Mouse (Mus musculus): ENCODE results near the gene Dusp15. TPM values are rescaled to one million over a fixed set of nuclear protein-coding genes. Genes with fewer than 3 reads are reported as not detected.

Gene Dusp15
- polyA plus RNA-seq, 1 experiment from 2014 or later: 1.00 TPM

DNA sequence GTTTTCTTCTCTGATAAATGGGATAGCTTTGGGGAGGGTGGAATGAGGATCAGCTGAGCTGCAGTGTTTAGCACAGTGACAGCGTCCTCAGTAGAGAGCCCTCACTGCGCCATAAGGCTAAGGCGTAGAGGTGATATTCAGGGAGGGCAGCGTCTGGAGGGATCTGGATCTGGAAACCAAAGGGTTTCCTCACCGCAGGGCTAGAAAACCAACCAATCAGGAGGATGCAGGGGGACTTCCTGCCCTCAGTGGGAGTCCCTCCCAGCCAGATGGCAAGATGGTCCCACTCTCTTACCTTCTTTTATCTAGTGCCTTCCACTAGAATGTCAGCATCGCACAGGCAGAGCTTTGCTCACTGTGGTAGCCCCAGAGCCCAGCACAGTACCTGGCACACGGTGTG lies 9.7 kb downstream of the Dusp15 start:
- H3K36me3 ChIP-seq (replicated peaks; ENCODE audit: control insufficient read depth, insufficient read depth, low read depth, low read length): no peaks in the 10 kb centered on the region
- DNase-seq (ENCODE audit: low spot score) (no peak), ATAC-seq (replicated peaks; ENCODE audit: insufficient number of reproducible peaks, low FRiP score, low TSS enrichment, low read depth) (no peak)
- no peak overlapping the region for H3K4me3 ChIP-seq (ENCODE audit: low read depth, low read length)
- H3K4me1 ChIP-seq (ENCODE audit: control insufficient read depth, insufficient read depth, low read length): no peaks in the 10 kb centered on the region; the same call in 1 of the 2 replicates
- H3K9ac ChIP-seq (replicated peaks; ENCODE audit: low read length): no peak overlapping the region
- no peak overlapping the region for H3K4me2 ChIP-seq (ENCODE audit: low read depth, low read length)
- peaks cover 42% of the 10 kb centered on the region for H3K27me3 ChIP-seq (ENCODE audit: control insufficient read depth, insufficient read depth, low read length)
- 30% methylated on average over 7 of the region's 7 CpGs for WGBS
- H3K27ac ChIP-seq (replicated peaks; ENCODE audit: low read depth, low read length): no peak overlapping the region
- H3K9me3 ChIP-seq (replicated peaks; ENCODE audit: control insufficient read depth, low read length): no peaks in the 10 kb centered on the region

DNA sequence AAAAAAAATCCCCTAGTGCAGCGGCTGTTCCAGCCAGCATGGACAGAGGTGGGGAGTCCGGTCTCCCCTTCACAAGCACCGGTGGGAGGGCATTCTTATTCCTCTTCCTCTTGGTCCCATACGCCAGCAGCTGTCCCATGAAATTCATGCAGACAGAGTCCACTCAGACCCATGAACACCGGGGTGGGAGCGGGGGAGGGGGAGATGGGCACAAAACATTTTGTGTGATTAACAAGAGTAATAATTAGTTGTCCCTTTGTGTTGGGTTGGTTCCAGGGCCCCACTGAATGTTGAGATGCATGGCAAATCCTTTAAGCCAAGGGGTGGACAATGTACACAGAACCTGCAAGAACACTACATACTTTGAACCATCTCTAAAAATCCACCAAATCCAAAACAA lies 10.4 kb downstream of the Dusp15 start:
- no peak overlapping the region for H3K9ac ChIP-seq (replicated peaks; ENCODE audit: low read length)
- no peak overlapping the region for H3K4me2 ChIP-seq (ENCODE audit: low read depth, low read length)
- no peaks in the 10 kb centered on the region for H3K9me3 ChIP-seq (replicated peaks; ENCODE audit: control insufficient read depth, low read length)
- peaks cover 42% of the 10 kb centered on the region for H3K27me3 ChIP-seq (ENCODE audit: control insufficient read depth, insufficient read depth, low read length)
- WGBS: 81% methylated on average over 6 of the region's 6 CpGs
- H3K4me3 ChIP-seq (ENCODE audit: low read depth, low read length): no peak overlapping the region
- no peak for DNase-seq (ENCODE audit: low spot score)
- ATAC-seq (replicated peaks; ENCODE audit: insufficient number of reproducible peaks, low FRiP score, low TSS enrichment, low read depth): no peak
- H3K4me1 ChIP-seq (ENCODE audit: control insufficient read depth, insufficient read depth, low read length): no peaks in the 10 kb centered on the region; the same call in 1 of the 2 replicates
- no peaks in the 10 kb centered on the region for H3K36me3 ChIP-seq (replicated peaks; ENCODE audit: control insufficient read depth, insufficient read depth, low read depth, low read length)
- H3K27ac ChIP-seq (replicated peaks; ENCODE audit: low read depth, low read length): no peak overlapping the region

DNA sequence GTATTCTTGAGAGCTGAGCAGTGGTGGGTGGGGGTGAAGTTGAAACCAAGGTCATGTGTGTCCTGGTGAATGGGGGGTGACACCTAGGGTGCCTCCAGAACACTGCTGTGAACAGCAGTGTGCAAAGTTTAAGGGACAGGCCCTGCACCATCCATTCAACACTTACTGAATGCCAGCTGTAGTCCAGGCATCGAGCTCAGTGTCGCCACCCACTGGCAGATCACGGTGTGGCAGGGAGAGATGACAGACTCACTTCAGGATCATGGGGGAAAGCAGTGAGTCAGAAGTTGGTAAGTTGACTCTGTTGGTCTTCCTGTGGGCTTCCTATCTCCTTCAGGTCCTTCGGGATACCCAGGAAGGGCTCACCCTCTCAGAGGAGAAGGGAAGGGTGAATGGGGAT lies 11.7 kb downstream of the Dusp15 start:
- 15% methylated on average over 4 of the region's 4 CpGs for WGBS
- H3K27ac ChIP-seq (replicated peaks; ENCODE audit: low read depth, low read length): no peak overlapping the region
- H3K27me3 ChIP-seq (ENCODE audit: control insufficient read depth, insufficient read depth, low read length): peaks cover 37% of the 10 kb centered on the region
- no peaks in the 10 kb centered on the region for H3K9me3 ChIP-seq (replicated peaks; ENCODE audit: control insufficient read depth, low read length)
- no peaks in the 10 kb centered on the region for H3K36me3 ChIP-seq (replicated peaks; ENCODE audit: control insufficient read depth, insufficient read depth, low read depth, low read length)
- peak; percentile 49 for DNase-seq (ENCODE audit: low spot score)
- no peak overlapping the region for H3K4me2 ChIP-seq (ENCODE audit: low read depth, low read length)
- H3K4me3 ChIP-seq (ENCODE audit: low read depth, low read length): no peak overlapping the region
- H3K9ac ChIP-seq (replicated peaks; ENCODE audit: low read length): no peak overlapping the region
- H3K4me1 ChIP-seq (ENCODE audit: control insufficient read depth, insufficient read depth, low read length): no peaks in the 10 kb centered on the region; the same call in 1 of the 2 replicates
- ATAC-seq (replicated peaks; ENCODE audit: insufficient number of reproducible peaks, low FRiP score, low TSS enrichment, low read depth): no peak

DNA sequence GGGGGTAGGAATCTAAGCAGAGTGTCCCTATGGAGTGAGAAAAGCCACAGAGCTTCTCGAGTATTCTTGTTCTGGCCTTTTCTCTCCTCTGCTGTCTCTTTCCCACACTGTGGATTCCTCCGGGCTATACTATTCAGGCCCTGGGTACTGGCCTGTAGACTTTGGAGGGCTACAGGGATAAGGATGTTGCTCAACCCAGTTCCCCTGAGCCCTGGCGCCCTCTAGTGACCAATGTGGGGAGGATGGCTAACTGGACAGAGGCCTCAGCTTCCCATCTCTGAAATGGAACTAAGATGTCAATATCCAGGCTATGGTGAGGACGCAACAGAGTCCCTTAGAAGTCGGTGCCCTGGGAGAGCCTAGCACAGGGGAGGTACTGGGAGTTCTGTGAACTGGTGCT lies 17.9 kb downstream of the Dusp15 start:
- no peak for ATAC-seq (replicated peaks; ENCODE audit: insufficient number of reproducible peaks, low FRiP score, low TSS enrichment, low read depth)
- Histone ChIP-seq H3K9me3 (replicated peaks; ENCODE audit: control insufficient read depth, low read length) (no peaks in the 10 kb centered on the region), H3K9ac (replicated peaks; ENCODE audit: low read length) (no peak overlapping the region), H3K4me1 (ENCODE audit: control insufficient read depth, insufficient read depth, low read length) (no peaks in the 10 kb centered on the region), H3K36me3 (replicated peaks; ENCODE audit: control insufficient read depth, insufficient read depth, low read depth, low read length) (no peaks in the 10 kb centered on the region), H3K27me3 (ENCODE audit: control insufficient read depth, insufficient read depth, low read length) (no peaks in the 10 kb centered on the region), H3K27ac (replicated peaks; ENCODE audit: low read depth, low read length) (no peak overlapping the region), H3K4me3 (ENCODE audit: low read depth, low read length) (no peak overlapping the region), H3K4me2 (ENCODE audit: low read depth, low read length) (no peak overlapping the region)
- peak; percentile 70 for DNase-seq (ENCODE audit: low spot score)
- WGBS: 25% methylated on average over 5 of the region's 5 CpGs

DNA sequence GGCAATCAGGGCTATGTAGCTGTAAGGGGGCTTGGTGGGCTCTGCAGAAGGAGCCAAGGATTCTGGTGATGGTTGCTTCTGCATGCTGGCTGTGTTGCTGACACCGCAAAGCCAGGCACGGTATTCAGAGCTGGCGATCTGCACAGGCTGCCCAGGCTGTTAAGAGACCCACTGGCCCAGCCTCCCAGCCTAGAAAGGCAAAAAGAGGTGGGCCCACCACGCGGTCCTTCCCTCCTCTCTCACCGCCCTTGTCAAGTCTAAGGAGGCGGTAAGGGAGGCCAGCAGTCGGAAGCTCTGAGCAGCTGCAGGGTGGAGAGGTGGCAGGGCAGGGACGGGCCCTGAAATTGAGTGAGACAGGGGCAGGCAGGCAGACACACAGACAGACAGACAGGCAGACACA lies 18.4 kb downstream of the Dusp15 start, which contains the start of gene Foxs1:
Gene Foxs1 (minus strand): TSS at position 161 of the 400 bp plus-strand sequence.
- Histone ChIP-seq H3K4me1 (ENCODE audit: control insufficient read depth, insufficient read depth, low read length) (no peaks in the 10 kb centered on the region), H3K9me3 (replicated peaks; ENCODE audit: control insufficient read depth, low read length) (no peaks in the 10 kb centered on the region), H3K4me3 (ENCODE audit: low read depth, low read length) (no peak within 1 kb of the TSS), H3K36me3 (replicated peaks; ENCODE audit: control insufficient read depth, insufficient read depth, low read depth, low read length) (no peaks in the 10 kb centered on the region), H3K4me2 (ENCODE audit: low read depth, low read length) (no peak within 1 kb of the TSS), H3K9ac (replicated peaks; ENCODE audit: low read length) (no peak within 1 kb of the TSS), H3K27me3 (ENCODE audit: control insufficient read depth, insufficient read depth, low read length) (no peaks in the 10 kb centered on the region), H3K27ac (replicated peaks; ENCODE audit: low read depth, low read length) (no peak within 1 kb of the TSS)
- DNase-seq (ENCODE audit: low spot score) (no peak), ATAC-seq (replicated peaks; ENCODE audit: insufficient number of reproducible peaks, low FRiP score, low TSS enrichment, low read depth) (no peak)
- WGBS: 36% methylated on average over 9 of the region's 9 CpGs

DNA sequence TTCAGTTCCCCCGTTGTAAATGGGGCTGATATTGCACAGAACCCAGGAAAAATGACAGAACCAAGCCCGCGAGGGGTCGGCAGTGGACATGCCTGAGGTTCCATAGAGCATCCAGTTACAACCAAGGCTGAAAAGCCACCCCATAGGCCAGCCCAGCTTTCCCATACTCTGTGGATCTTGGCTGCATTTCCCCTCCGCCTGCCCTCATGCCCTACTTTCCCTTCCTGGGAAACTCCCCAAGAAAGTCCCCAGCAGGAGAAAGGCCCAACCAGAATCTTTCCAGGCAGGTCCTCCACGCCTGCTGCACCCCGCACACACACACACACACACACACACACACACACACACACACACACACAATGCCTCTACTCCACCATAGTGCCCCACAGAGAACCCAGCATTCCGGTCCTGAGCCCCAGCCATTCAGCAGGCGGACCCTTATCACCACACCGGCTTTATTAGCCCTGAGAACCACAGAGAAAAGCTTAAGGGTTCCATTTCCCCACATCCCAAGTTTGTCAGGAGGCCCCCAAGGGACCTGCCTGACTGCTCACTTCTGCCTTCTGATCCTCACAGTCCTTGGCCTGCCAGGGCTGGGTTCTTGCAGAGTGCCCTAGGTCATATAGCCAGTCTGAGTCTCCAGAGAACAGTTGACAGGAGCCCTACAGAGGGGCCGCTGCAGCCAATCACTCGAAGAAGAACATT lies 19.9 kb downstream of the Dusp15 start:
- Histone ChIP-seq H3K27me3 (ENCODE audit: control insufficient read depth, insufficient read depth, low read length) (no peaks in the 10 kb centered on the region), H3K4me3 (ENCODE audit: low read depth, low read length) (no peak overlapping the region), H3K4me1 (ENCODE audit: control insufficient read depth, insufficient read depth, low read length) (no peaks in the 10 kb centered on the region; the same call in 1 of the 2 replicates), H3K36me3 (replicated peaks; ENCODE audit: control insufficient read depth, insufficient read depth, low read depth, low read length) (no peaks in the 10 kb centered on the region), H3K9me3 (replicated peaks; ENCODE audit: control insufficient read depth, low read length) (no peaks in the 10 kb centered on the region), H3K9ac (replicated peaks; ENCODE audit: low read length) (no peak overlapping the region), H3K4me2 (ENCODE audit: low read depth, low read length) (no peak overlapping the region), H3K27ac (replicated peaks; ENCODE audit: low read depth, low read length) (no peak overlapping the region)
- DNase-seq (ENCODE audit: low spot score) (no peak), ATAC-seq (replicated peaks; ENCODE audit: insufficient number of reproducible peaks, low FRiP score, low TSS enrichment, low read depth) (no peak)
- 70% methylated on average over 12 of the region's 12 CpGs for WGBS

DNA sequence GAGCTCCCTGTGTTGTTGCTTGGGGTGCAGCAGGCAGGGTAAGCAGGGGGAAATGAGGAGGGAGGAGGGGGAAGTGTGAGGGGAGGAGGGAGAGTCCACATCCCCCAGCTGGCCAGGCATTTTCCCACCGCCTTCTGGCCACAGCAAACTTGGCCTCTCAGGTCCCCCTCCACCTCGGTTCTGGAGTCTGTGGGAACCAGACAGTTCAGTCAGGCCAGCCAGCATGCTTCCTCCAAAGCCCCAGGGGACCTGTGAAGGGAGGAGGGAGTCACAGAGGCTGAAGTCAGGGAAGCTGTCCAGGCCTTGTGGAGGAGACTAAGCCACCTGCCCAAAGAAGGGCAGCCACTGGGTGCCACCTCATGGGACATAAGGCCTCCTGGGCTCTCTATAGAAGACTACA lies 21.2 kb downstream of the Dusp15 start:
- no peaks in the 10 kb centered on the region for H3K9me3 ChIP-seq (replicated peaks; ENCODE audit: control insufficient read depth, low read length)
- DNase-seq (ENCODE audit: low spot score): no peak
- ATAC-seq (replicated peaks; ENCODE audit: insufficient number of reproducible peaks, low FRiP score, low TSS enrichment, low read depth): no peak
- H3K36me3 ChIP-seq (replicated peaks; ENCODE audit: control insufficient read depth, insufficient read depth, low read depth, low read length): no peaks in the 10 kb centered on the region
- H3K9ac ChIP-seq (replicated peaks; ENCODE audit: low read length): no peak overlapping the region
- H3K4me3 ChIP-seq (ENCODE audit: low read depth, low read length): no peak overlapping the region
- H3K4me1 ChIP-seq (ENCODE audit: control insufficient read depth, insufficient read depth, low read length): peaks cover 5% of the 10 kb centered on the region
- whole genome bisulfite sequencing: 27% methylated on average over 2 of the region's 2 CpGs
- H3K27ac ChIP-seq (replicated peaks; ENCODE audit: low read depth, low read length): no peak overlapping the region
- H3K27me3 ChIP-seq (ENCODE audit: control insufficient read depth, insufficient read depth, low read length): no peaks in the 10 kb centered on the region
- no peak overlapping the region for H3K4me2 ChIP-seq (ENCODE audit: low read depth, low read length)

DNA sequence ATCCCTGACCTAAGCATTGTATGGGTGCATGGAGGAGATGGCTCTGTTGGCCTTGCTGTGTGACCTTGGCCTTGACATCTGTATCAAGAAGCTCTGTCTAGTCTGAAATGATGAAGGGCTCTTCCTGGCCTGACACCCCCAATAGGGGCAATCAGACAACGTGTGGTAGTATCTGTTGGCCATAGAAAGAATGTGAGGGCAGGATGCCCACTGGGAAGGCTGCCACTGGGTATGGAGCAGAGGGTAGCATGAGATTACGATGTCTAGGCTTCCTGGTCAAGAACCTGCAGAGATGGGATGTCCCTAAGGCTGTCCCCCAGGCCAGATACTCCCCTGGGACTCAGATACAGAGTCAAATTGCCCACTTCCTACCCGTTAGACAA lies 22.5 kb downstream of the Dusp15 start:
- Histone ChIP-seq H3K27ac (replicated peaks; ENCODE audit: low read depth, low read length) (no peak overlapping the region), H3K9me3 (replicated peaks; ENCODE audit: control insufficient read depth, low read length) (no peaks in the 10 kb centered on the region), H3K27me3 (ENCODE audit: control insufficient read depth, insufficient read depth, low read length) (no peaks in the 10 kb centered on the region), H3K36me3 (replicated peaks; ENCODE audit: control insufficient read depth, insufficient read depth, low read depth, low read length) (no peaks in the 10 kb centered on the region), H3K9ac (replicated peaks; ENCODE audit: low read length) (no peak overlapping the region), H3K4me2 (ENCODE audit: low read depth, low read length) (no peak overlapping the region), H3K4me1 (ENCODE audit: control insufficient read depth, insufficient read depth, low read length) (peaks cover 7% of the 10 kb centered on the region), H3K4me3 (ENCODE audit: low read depth, low read length) (no peak overlapping the region)
- no peak for DNase-seq (ENCODE audit: low spot score)
- ATAC-seq (replicated peaks; ENCODE audit: insufficient number of reproducible peaks, low FRiP score, low TSS enrichment, low read depth): no peak
- 70% methylated on average over 3 of the region's 3 CpGs for WGBS
